Mouse (Mus musculus) right cerebral cortex, postnatal 10 days (tissue): ENCODE results near the gene Zmiz1.

Experiments
- DNase-seq, 2 experiments: peaks; one replicate each; pipeline ENCODE4 v3.0.0; 2021; ENCODE audit warnings: low spot score in 2 of 2

Gene Zmiz1

DNA sequence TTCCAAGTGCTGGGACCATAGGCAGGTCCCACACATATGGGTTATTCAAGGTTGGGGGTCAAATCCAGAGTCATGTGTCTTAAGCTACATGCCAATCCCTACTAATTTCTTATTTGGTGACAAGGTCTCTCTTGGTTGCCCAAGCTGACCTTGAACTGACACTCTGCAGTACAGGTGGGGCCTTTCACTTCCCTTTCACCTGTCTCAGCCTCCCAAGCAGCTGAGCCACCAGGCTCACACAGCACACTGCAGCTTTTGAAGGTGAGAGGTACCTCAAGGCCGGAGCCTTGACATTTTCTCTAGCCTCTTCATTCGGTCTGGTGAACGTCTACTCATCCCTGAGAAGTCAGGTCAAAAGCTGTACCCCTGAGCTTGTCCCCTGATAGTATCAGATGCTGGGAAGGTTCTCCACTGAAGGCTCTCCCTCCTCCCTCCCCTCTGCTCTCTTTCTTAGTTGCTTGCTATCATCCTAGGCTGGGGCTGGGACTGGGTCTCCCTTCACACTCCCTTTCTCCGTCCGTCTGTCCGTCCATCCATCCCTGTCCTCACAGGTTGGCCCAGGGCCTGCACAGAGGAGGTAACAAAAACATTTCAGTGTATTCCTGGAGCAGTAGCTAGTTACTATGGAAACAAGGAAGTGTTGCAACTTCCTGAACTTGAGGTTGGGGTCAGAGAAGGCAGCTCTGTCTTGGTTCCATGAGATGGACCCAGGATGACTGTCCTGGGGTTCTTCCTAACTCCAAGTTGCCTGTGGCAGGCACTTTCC is 13.3 kb downstream of the Zmiz1 start:
- no peak for DNase-seq

GRCm38 (mm10) chr14:25472981-25473649 is 14.1 kb downstream of the Zmiz1 start:
- DNase-seq = no peak

- DNase-seq = no peak
These were observed 15.0 kb downstream of the Zmiz1 start for GRCm38 (mm10) chr14:25474017-25474416.

DNA sequence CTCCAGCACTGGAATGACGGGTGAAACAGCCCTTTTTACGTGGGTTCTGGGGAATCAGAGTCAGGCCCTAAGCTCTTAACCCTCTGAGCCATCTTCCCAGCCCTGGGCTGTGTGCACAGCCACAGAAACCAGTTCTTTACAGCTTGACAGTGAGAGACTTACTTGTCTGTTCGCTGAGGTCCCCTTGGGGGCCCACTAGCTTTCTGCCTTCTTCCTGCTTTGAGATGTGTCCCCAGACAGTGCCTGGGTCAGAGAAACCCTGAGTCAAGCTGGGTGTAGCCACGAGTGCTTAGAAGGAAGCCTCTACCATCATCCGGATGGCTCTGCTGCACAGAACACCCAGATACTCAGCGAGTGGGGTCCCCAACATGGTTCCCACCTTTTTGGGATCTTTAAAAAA is 15.7 kb downstream of the Zmiz1 start:
- DNase-seq = no peak

DNA sequence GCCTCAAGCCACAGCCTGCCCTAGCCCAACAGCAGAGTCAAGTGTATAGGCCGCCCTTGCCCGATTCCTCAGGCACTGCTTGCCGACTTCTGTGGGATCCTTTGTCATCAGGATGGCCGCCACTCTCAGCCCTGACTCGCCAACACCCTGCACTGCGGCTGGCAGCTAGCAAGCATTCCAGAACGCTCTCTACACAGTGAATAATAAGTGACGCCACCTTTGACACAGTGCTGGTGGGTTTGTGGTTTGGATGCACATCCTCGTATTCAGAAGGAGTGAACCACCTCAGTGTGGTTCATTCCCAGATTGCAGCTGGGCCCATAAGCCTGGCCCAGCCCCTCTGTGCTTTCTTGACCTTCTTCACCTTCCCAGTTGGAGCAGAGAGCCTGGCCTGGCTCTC is 17.1 kb downstream of the Zmiz1 start:
- no peak for DNase-seq

DNA sequence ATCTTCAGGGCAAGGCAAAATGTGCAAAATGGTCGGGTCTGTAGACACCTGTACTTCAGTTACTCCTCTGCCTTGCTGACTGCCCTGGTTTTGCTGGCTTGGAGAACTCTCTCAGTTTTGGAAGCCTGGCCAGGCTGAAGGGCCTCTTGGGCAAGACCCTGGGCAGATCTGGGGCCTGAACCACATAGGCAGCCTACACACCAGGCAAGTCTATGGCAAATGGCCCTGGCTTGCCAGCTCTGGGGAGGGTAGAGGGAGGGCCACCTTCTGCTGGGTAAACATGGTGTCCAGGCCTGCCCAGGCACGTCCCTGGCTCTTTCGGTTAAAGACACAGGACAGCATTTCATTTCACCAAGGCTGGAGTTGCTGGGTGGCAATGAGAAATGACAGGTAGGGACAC is 17.5 kb downstream of the Zmiz1 start:
- no peak for DNase-seq

- DNase-seq = no peak
These were observed 18.3 kb downstream of the Zmiz1 start for GRCm38 (mm10) chr14:25477268-25477667.

DNA sequence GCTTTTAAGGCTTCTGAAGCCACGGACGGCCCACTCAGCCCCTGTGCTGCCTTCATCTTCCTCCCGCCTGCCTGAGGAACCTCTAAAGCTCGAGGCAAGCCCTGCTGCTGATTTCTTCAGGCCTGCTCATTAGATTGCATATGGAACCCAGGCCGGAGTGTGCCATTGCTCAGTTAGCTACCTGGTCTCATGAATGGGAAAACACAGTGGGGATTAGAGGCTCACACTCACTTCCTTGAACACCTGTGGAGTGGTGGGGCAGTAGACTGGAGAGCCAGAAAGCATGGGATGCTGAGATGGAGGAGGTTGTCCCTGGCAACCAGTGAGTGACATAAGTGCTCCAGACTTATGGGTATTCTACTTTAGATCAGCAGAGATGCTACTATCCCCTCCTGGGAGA is 19.3 kb downstream of the Zmiz1 start:
- DNase-seq = no peak

- DNase-seq = peak; percentile 73
These were observed 19.8 kb downstream of the Zmiz1 start for GRCm38 (mm10) chr14:25478755-25479154.

- DNase-seq = no peak
These were observed 20.9 kb downstream of the Zmiz1 start for GRCm38 (mm10) chr14:25479841-25480252.

GRCm38 (mm10) chr14:25480443-25480842 is 21.5 kb downstream of the Zmiz1 start:
- no peak for DNase-seq

GRCm38 (mm10) chr14:25480916-25481666 is 22.1 kb downstream of the Zmiz1 start:
- no peak for DNase-seq

GRCm38 (mm10) chr14:25481667-25482331 is 22.8 kb downstream of the Zmiz1 start:
- no peak for DNase-seq

DNA sequence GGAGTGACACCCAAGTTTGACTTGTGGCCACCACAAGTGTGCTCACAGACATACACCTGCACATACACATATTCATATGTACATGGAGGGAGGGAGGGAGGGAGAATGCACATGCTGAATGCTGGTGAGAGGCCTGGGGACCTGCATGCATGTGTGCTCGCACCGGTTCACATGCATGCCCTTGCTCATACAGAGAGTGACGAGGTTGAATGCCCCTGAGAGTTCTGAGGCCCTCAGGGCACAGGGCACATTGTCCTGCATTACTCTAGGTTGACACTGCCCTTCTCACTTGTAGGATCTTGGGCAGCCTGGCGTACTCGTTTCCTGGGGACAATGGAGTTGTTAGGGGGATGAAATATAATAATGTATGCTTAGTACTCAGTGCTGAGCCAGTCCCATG is 23.4 kb downstream of the Zmiz1 start:
- no peak for DNase-seq

DNA sequence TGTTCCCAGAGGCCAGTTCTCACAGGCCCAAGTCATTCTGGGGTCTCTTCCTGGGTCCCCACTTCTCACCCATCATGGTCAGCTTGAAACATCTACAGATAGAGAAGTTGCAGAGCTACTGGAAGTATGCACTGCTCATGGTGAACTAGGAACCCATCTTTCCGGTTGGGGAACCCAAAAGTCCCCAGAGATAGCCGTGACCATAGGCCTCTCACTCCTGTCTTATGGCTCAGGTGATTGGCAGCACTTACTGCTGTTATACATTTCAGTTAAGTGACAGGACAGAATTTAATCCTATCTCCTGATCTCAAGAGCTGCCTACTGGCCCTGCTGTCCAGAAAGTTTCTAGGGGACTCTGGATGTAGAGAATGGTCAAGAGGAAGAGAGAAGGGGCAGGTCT is 24.3 kb downstream of the Zmiz1 start:
- DNase-seq = no peak

DNA sequence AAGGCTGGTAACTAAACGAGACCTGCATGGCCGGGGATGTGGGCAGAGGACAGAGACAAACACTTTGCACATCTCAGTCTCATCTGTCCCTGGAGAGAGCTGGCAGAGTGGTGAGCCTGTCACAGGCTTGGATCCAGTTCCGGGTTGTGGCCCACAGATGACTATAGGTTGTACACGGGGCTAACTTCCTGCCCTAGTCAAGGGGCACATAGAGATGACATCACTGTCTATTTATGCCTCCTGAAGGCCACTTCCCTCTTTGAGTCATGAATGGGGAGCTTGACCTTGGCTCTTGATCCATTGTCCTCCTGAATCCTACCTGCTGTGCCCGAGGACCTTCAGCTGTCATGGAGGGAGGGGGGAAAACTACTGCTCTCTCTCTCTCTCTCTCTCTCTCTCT is 25.1 kb downstream of the Zmiz1 start:
- DNase-seq = no peak

DNA sequence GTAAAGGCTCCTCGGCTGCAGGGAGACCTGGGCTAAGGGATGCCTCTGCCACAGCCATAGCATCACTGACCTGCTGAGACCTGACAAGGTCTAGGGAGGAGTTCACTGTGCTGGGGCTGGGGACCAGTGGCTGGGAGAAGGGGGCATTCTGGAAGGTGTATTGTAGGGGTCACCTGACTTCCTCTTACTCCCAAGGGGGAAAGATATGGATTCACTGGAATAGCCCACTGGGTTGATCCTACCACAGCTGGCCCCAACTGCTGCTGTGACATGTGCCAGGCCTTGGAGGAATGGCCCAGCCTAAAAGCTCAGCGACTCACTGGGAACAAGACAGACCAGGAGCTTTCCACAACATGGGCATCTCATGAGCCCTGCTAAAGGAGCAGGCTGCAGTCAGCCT is 27.2 kb downstream of the Zmiz1 start:
- DNase-seq = no peak

- no peak for DNase-seq
These were observed 27.9 kb downstream of the Zmiz1 start for GRCm38 (mm10) chr14:25486742-25487469.

DNA sequence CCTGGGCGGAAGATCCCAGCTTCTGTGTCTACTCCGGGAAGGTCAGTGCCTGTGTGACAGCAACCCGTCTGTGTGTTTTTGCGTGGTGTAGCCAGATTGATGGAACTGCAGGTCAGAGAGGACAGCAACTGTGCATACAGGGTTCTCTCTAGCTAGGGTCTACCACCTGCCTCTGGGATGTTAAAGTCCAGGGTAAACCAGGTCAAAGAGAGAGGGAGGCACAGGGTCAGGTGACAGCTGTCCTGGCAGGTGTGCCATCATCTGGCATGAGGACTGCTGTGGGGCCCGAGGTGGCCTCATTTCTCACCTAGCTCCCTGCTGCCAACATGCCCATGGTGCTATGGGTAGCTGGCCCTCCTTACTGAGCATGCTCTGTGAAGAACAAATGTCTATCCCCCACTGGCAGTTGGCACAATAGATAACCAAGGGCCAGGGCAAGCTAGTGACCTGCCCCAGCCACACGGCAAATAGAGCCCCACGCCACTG is 28.5 kb downstream of the Zmiz1 start:
- DNase-seq = no peak

DNA sequence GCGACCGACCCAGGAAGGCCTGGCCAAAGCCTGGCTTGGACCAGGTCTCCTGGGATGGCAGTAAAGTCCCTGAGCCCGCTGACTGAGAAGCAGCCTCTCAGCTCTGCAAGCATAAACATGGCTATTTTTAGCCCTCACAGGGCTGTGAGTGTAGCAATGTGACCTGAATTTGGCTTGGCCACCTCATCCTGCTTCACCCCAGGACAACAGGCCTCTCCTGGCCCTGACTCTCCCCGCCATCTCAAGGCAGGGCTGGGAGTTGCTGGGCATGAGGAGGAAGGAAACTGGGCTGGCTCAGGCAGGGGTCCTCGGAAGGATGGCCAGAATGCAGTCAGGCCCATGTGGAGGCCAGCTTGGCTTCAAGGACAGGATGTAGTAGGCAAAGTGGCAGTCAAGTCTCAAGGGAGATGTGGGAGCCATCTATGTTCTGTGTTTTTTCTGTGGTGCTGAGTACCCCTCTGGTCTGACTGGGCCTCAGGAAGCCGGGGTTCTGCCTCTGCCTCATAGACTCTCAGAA is 29.2 kb downstream of the Zmiz1 start:
- peak in 1 of 2 experiments; percentile 58 for DNase-seq
